Mouse (Mus musculus): ENCODE results near the gene Cdon.

The Cdon gene

GRCm38 (mm10) chr9:35435565-35435964 is 14.6 kb downstream of the Cdon start:
- no peak for DNase-seq (ENCODE audit: low read depth, low spot score)

- DNase-seq (ENCODE audit: low read depth, low spot score) = no peak
These were observed 17.5 kb downstream of the Cdon start for GRCm38 (mm10) chr9:35438286-35439061.

GRCm38 (mm10) chr9:35439062-35439442 is 18.1 kb downstream of the Cdon start:
- DNase-seq (ENCODE audit: low read depth, low spot score) = no peak

- no peak for DNase-seq (ENCODE audit: low read depth, low spot score)
These were observed 18.8 kb downstream of the Cdon start for GRCm38 (mm10) chr9:35439754-35440153.

- no peak for DNase-seq (ENCODE audit: low read depth, low spot score)
These were observed 21.5 kb downstream of the Cdon start for GRCm38 (mm10) chr9:35442476-35442875.

GRCm38 (mm10) chr9:35443618-35444511 is 22.9 kb downstream of the Cdon start:
- DNase-seq (ENCODE audit: low read depth, low spot score) = peak; percentile 5

GRCm38 (mm10) chr9:35444512-35444886 is 23.6 kb downstream of the Cdon start:
- no peak for DNase-seq (ENCODE audit: low read depth, low spot score)

- DNase-seq (ENCODE audit: low read depth, low spot score) = no peak
These were observed 26.0 kb downstream of the Cdon start for GRCm38 (mm10) chr9:35446916-35447315.

GRCm38 (mm10) chr9:35453311-35453710 is 32.4 kb downstream of the Cdon start:
- no peak for DNase-seq (ENCODE audit: low read depth, low spot score)

GRCm38 (mm10) chr9:35459594-35459993 is 38.7 kb downstream of the Cdon start:
- no peak for DNase-seq (ENCODE audit: low read depth, low spot score)

- no peak for DNase-seq (ENCODE audit: low read depth, low spot score)
These were observed 46.4 kb downstream of the Cdon start for GRCm38 (mm10) chr9:35467264-35467817.

- DNase-seq (ENCODE audit: low read depth, low spot score) = no peak
These were observed 48.0 kb downstream of the Cdon start for GRCm38 (mm10) chr9:35468913-35469312.

GRCm38 (mm10) chr9:35474104-35474724 is 53.3 kb downstream of the Cdon start:
- DNase-seq (ENCODE audit: low read depth, low spot score) = no peak

- DNase-seq (ENCODE audit: low read depth, low spot score) = no peak
These were observed 54.5 kb downstream of the Cdon start for GRCm38 (mm10) chr9:35475394-35475793.

- no peak for DNase-seq (ENCODE audit: low read depth, low spot score)
These were observed 58.5 kb downstream of the Cdon start for GRCm38 (mm10) chr9:35479456-35479855.

- DNase-seq (ENCODE audit: low read depth, low spot score) = no peak
These were observed 61.3 kb downstream of the Cdon start for GRCm38 (mm10) chr9:35482014-35482898.

GRCm38 (mm10) chr9:35483949-35484348 is 63.0 kb downstream of the Cdon start:
- DNase-seq (ENCODE audit: low read depth, low spot score) = no peak

- no peak for DNase-seq (ENCODE audit: low read depth, low spot score)
These were observed 65.7 kb downstream of the Cdon start for GRCm38 (mm10) chr9:35486616-35487015.

GRCm38 (mm10) chr9:35488496-35488895 is 67.6 kb downstream of the Cdon start:
- no peak for DNase-seq (ENCODE audit: low read depth, low spot score)

- DNase-seq (ENCODE audit: low read depth, low spot score) = no peak
These were observed 70.4 kb downstream of the Cdon start for GRCm38 (mm10) chr9:35491109-35491866.

Measured in ZHBTc4 (cell line).